7 mouse cellular contexts compared by ENCODE assay signal in the genomic region with DNA sequence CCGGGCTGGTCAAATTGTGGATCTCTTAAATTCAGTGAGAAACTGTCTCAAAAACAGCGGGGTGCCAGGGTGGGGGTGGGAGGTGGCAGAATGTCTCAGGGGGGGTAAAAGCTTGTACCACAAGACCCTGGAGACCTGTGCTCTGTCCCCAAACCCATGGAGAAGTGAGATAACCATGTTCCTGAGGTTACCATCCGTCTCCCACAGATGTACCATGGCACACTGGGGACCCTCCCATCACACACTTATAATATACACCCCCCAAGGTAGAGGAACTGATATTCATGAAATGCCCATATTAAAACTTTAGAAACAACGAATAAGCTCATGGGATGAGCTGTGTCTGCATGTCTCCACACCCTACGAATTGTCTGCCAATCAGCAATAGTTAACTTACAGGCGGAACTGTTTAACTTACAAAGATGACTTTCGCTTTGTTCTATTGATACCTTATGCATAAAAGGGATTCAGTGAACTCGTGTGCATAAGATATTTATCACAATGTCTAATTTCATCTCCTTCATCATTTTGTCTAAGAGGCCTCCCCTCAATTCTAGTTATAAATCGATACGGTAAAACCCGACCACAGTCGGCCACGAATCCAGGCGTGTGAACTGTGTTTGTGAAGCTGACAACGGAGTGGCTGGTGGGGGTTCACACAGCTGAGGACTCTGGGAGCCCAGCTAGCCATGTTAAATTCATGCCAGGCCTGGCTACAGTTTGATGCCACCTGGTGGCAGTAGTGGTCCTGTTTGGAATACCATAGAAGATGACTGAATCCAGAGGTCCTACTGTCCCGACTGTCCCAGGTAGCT. TPM values are rescaled to one million over a fixed set of nuclear protein-coding genes. Genes with fewer than 3 reads are reported as not detected.
DNase-seq lines count a peak whose midpoint lies in the region; ATAC-seq and TF ChIP-seq lines count a peak whose summit lies in the region.

No protein-coding gene starts in this region.

- TF ChIP-seq POLR2A in small intestine, adult 2 months (IDR thresholded peaks at IDR 0.05; ENCODE audit: low read depth, low read length), result no peak

- WGBS in embryonic facial prominence, embryonic 10.5 days, result 32% methylated on average over 16 of the region's 16 CpGs
- WGBS in midbrain, embryonic 11.5 days, result 30% methylated on average over 16 of the region's 16 CpGs
- 16% methylated on average over 16 of the region's 16 CpGs for WGBS in small intestine, adult 2 months

- H3K4me2 ChIP-seq in midbrain, embryonic 11.5 days, result peak overlapping the region; percentile 28

- H3K9ac ChIP-seq in midbrain, embryonic 11.5 days (ENCODE audit: low read length), result peak overlapping the region; percentile 0; the same call in 1 of the 2 replicates

- no peaks in the 10 kb centered on the region for H3K9me3 ChIP-seq in embryonic facial prominence, embryonic 10.5 days
- H3K9me3 ChIP-seq in midbrain, embryonic 11.5 days (ENCODE audit: control insufficient read depth, low read length), result no peaks in the 10 kb centered on the region

- H3K27me3 ChIP-seq in embryonic facial prominence, embryonic 10.5 days (replicated peaks; ENCODE audit: low read depth, poor library complexity, severe bottlenecking), result 0 out of 2 replicates have a peak, but pooled peaks cover 11% of the 10 kb centered on the region
- H3K27me3 ChIP-seq in midbrain, embryonic 11.5 days (ENCODE audit: control insufficient read depth, insufficient read depth, low read length), result no peaks in the 10 kb centered on the region
- H3K27me3 ChIP-seq in small intestine, adult 2 months (ENCODE audit: control insufficient read depth, insufficient read depth, low read length), result no peaks in the 10 kb centered on the region

- H3K36me3 ChIP-seq in embryonic facial prominence, embryonic 10.5 days (replicated peaks), result no peaks in the 10 kb centered on the region
- no peaks in the 10 kb centered on the region for H3K36me3 ChIP-seq in midbrain, embryonic 11.5 days (ENCODE audit: control insufficient read depth, insufficient read depth, low read length)
- H3K36me3 ChIP-seq in small intestine, adult 2 months (ENCODE audit: control insufficient read depth, insufficient read depth, low read length), result no peaks in the 10 kb centered on the region

- peak; percentile 84 for ATAC-seq in granulocyte monocyte progenitor cell, adult 5-6 weeks (replicated peaks; ENCODE audit: poor library complexity, severe bottlenecking)
- ATAC-seq in midbrain, embryonic 11.5 days (ENCODE audit: low FRiP score), result peak; percentile 88

- H3K4me3 ChIP-seq in embryonic facial prominence, embryonic 10.5 days, result peak overlapping the region; percentile 33
- no peak overlapping the region for H3K4me3 ChIP-seq in midbrain, embryonic 11.5 days (ENCODE audit: low read depth, low read length)
- peak overlapping the region; percentile 37 for H3K4me3 ChIP-seq in small intestine, adult 2 months (ENCODE audit: low read depth, low read length)

- DNase-seq in adrenal gland, postnatal 10 days, result peak; percentile 84
- DNase-seq in embryonic facial prominence, embryonic 10.5 days (ENCODE audit: low spot score), result peak; percentile 79
- peak; percentile 75 for DNase-seq in kidney, adult 11 months
- DNase-seq in left cerebral cortex, postnatal 4 days, result peak; percentile 88
- peak; percentile 96 for DNase-seq in midbrain, embryonic 11.5 days (ENCODE audit: low spot score, missing footprints)

- TF ChIP-seq CTCF in small intestine, adult 2 months (IDR thresholded peaks at IDR 0.05; ENCODE audit: extremely low read depth, insufficient read length, insufficient replicate concordance, low read depth, low read length), result peak; percentile 66; the same call in 1 of the 2 replicates

- intact Hi-C loops in left cerebral cortex, postnatal 4 days (cut with DNase I), result loop anchor here (10.0 kb wide), 1 partner anchor 227 kb away; the partner anchor contains the start of gene Pdss2

- peaks cover 20% of the 10 kb centered on the region for H3K4me1 ChIP-seq in embryonic facial prominence, embryonic 10.5 days
- H3K4me1 ChIP-seq in midbrain, embryonic 11.5 days (ENCODE audit: control insufficient read depth, insufficient read depth, low read length), result 0 out of 2 replicates have a peak, but pooled peaks cover 4% of the 10 kb centered on the region
- H3K4me1 ChIP-seq in small intestine, adult 2 months (ENCODE audit: control insufficient read depth, insufficient read depth, insufficient read length, low read length), result 0 out of 2 replicates have a peak, but pooled peaks cover 4% of the 10 kb centered on the region

- H3K27ac ChIP-seq in embryonic facial prominence, embryonic 10.5 days (replicated peaks), result peak overlapping the region; percentile 25
- H3K27ac ChIP-seq in midbrain, embryonic 11.5 days (ENCODE audit: low read depth, low read length), result no peak overlapping the region
- no peak overlapping the region for H3K27ac ChIP-seq in small intestine, adult 2 months (ENCODE audit: insufficient read depth, low read depth, low read length)

RNA-seq across cellular contexts. Expression of gene Bend3, which starts 26.6 kb away (rescaled TPM):
- total RNA-seq in adrenal gland, postnatal 10 days (2021), result 1 to 10 TPM; 7.8 to 10.0 TPM
- 9.1 and 10.8 TPM in 2 replicates for polyA plus RNA-seq in embryonic facial prominence, embryonic 10.5 days (2016; fragmentation: Nextera tagmentation; extraction: Ambion mirVana)
- 6.5 and 13.7 TPM in 2 replicates for total RNA-seq in granulocyte monocyte progenitor cell, adult 5-6 weeks (2014; fragmentation: Nextera tagmentation)
- 3.8 and 5.2 TPM in 2 replicates for total RNA-seq in granulocyte monocyte progenitor cell, adult 5-6 weeks (2017)
- total RNA-seq in left cerebral cortex, postnatal 4 days (2021), result 10 to 100 TPM; 13.3 to 14.1 TPM
- 7.7 and 8.3 TPM in 2 replicates for polyA plus RNA-seq in midbrain, embryonic 11.5 days (2014; fragmentation: Nextera tagmentation; extraction: Ambion mirVana)
- 1.2 and 1.8 TPM in 2 replicates for polyA plus RNA-seq in small intestine, adult 2 months (2012; rRNA removed)
